Mouse (Mus musculus) neural tube, embryonic 13.5 days (tissue): ENCODE measurements around the gene Rtl1. TPM values are rescaled to one million over a fixed set of nuclear protein-coding genes. Genes with fewer than 3 reads are reported as not detected.

Experiments used
- ATAC-seq: fragments of 200-750 bp; cut with Nextera tagmentation; 2 replicates; pipeline ENCODE4 v1.8.0; 2017; ENCODE audit warnings: low read depth, mild to moderate bottlenecking, moderate TSS enrichment, moderate library complexity
- H3K27ac ChIP-seq: fragments of 300-500 bp; sonication (generic); replicated peaks from 2 replicates; pipeline ENCODE4 v1.5.1; 2015; ENCODE audit warnings: moderate library complexity, mild to moderate bottlenecking, inconsistent platforms
- H3K27me3 ChIP-seq: fragments of 300-500 bp; sonication (generic); 2 replicates; pipeline ENCODE4 v1.6.1; 2015; ENCODE audit warnings: mild to moderate bottlenecking, inconsistent platforms
- H3K36me3 ChIP-seq: fragments of 300-500 bp; sonication (generic); 2 replicates; pipeline ENCODE4 v1.6.1; 2015; ENCODE audit warnings: mild to moderate bottlenecking, inconsistent platforms
- H3K4me1 ChIP-seq: fragments of 300-500 bp; sonication (generic); replicated peaks from 2 replicates; pipeline ENCODE4 v1.6.1; 2015; ENCODE audit warnings: inconsistent platforms
- H3K4me2 ChIP-seq: fragments of 300-500 bp; sonication (generic); 2 replicates; pipeline ENCODE4 v1.6.1; 2015; ENCODE audit warnings: inconsistent platforms, mild to moderate bottlenecking, moderate library complexity
- H3K4me3 ChIP-seq: fragments of 300-500 bp; sonication (generic); 2 replicates; pipeline ENCODE4 v1.5.1; 2015; ENCODE audit warnings: mild to moderate bottlenecking, inconsistent platforms
- H3K9ac ChIP-seq: fragments of 300-500 bp; sonication (generic); 2 replicates; pipeline ENCODE4 v1.6.1; 2015; ENCODE audit warnings: moderate library complexity, mild to moderate bottlenecking, inconsistent platforms
- H3K9me3 ChIP-seq: fragments of 300-500 bp; sonication (generic); 2 replicates; pipeline ENCODE4 v1.6.1; 2016; ENCODE audit warnings: inconsistent platforms
- WGBS: fragments of 180-500 bp; shearing (Covaris S2); methylation state at CpG from one replicate; pipeline ENCODE4 v1.1.7; 2015; 5-methylcytosine and 5-hydroxymethylcytosine counted together
- polyA plus RNA-seq: library from polyadenylated mRNA; unstranded; fragments of >200 nt; fragmentation: Nextera tagmentation; extraction: Ambion mirVana; gene quantifications from 2 replicates; pipeline ENCODE4 v1.2.1, GENCODE M21; 2015

Rtl1 gene
- polyA plus RNA-seq, 1 experiment from 2014 or later, result 1.5 TPM

DNA sequence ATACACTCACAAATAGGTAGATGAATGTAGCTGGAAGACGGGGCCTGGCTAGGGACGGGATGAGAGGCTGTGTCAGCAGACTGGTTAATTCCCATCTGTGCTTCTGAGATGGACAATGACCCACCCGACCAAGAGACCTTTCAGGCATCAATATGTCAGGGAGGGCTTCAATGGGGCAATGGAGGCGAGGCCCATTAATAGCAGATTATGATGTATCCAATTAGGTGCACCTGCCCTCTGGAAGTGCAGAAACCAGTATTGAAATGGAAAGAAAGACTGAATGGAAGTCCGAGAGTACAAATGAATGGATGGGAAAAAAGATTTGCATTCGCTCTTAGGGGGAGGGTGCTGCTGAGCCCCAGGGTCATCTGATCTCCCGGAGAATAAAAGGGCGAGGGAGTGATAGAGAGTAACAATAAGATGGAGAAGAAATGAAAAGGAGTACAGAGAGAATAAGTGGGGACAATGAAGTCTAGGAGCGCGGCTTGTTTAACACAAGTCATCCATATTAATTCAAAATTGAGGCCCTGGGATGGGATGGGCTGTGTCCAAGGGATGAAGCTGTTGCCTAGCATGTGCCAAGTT is 39.9 kb downstream of the Rtl1 start:
- Histone ChIP-seq H3K27me3 (no peaks in the 10 kb centered on the region), H3K27ac (peak overlapping the region; percentile 35; the same call in 1 of the 2 replicates)
- ATAC-seq, result no peak

DNA sequence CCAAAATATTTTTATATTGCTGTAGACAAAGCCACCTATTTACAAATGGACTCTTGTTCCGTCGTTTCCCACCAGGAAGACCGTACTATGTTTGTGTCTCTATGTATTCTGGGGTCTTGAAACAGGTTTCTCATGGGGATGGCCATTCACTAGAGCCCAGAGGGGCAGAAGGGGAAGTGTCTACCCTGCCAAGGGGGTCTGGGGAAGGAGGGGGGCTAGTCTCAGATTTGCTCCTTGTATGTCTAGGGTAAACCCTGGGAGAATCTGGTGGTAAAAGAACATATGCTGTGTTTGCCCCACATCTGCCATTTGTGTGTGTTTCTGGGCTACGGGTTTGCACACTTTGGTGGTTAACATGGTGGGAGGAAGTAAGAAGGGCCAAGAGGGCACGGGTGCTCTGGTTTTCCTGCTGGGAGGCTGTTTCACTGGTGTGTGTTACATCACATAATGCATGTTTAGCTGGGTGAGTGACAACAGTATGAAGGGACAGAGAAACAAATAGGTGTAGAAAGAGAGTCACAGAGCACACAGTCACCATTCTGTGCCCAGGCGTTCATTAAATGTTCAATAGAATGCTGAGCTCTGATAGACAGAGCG is 41.1 kb downstream of the Rtl1 start:
- no peak for ATAC-seq
- H3K4me3 ChIP-seq, result no peak overlapping the region
- peaks cover 90% of the 10 kb centered on the region for H3K36me3 ChIP-seq
- WGBS, result 67% methylated on average over 7 of the region's 7 CpGs
- H3K9me3 ChIP-seq, result no peaks in the 10 kb centered on the region
- no peak overlapping the region for H3K9ac ChIP-seq
- peaks cover 59% of the 10 kb centered on the region for H3K4me1 ChIP-seq
- 0 out of 2 replicates have a peak overlapping the region, but pooled peaks have one; percentile 10 for H3K27ac ChIP-seq
- no peak overlapping the region for H3K4me2 ChIP-seq
- no peaks in the 10 kb centered on the region for H3K27me3 ChIP-seq

More for the DNA sequence above, 39.9 kb downstream of the Rtl1 start:
- 32% methylated on average over 10 of the region's 10 CpGs for WGBS
- peaks cover 90% of the 10 kb centered on the region for H3K36me3 ChIP-seq
- H3K9me3 ChIP-seq, result no peaks in the 10 kb centered on the region
- H3K4me1 ChIP-seq, result peaks cover 59% of the 10 kb centered on the region
- H3K9ac ChIP-seq, result no peak overlapping the region
- no peak overlapping the region for H3K4me2 ChIP-seq
- no peak overlapping the region for H3K4me3 ChIP-seq

DNA sequence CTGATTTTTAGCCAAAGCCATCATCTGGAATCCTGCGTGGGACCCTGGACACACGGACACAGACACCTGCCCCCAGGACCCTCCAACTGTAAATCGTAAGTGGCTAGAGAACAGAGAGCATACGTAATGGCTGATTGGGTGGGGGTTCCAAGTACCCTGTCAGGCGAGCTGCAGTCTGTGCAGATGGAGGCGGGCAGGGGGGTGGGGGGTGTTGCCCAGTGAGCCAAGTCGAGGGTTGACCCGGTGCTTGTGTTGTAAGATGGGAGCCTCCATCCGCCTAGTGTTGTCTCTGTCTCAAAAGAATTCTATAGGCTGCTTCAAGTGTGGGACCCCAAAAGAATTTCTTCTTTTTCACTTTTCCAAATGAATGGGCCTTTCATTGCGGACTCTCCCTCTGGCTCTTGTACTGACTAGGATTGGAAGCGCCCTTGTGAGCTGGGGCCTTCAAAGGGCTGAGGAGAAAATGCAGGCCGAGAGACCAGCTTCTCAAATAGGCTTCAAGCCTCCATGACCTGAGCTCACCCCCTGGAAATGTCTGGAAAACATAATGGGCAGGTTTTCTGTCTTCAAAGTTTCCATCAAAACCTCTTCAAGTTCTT is 41.8 kb downstream of the Rtl1 start:
- H3K4me1 ChIP-seq, result peaks cover 59% of the 10 kb centered on the region
- H3K27ac ChIP-seq, result 0 out of 2 replicates have a peak overlapping the region, but pooled peaks have one; percentile 11
- H3K27me3 ChIP-seq, result no peaks in the 10 kb centered on the region
- peaks cover 90% of the 10 kb centered on the region for H3K36me3 ChIP-seq
- no peak overlapping the region for H3K9ac ChIP-seq
- H3K4me2 ChIP-seq, result no peak overlapping the region
- 34% methylated on average over 12 of the region's 12 CpGs for WGBS
- no peak overlapping the region for H3K4me3 ChIP-seq
- ATAC-seq, result peak; percentile 54
- H3K9me3 ChIP-seq, result no peaks in the 10 kb centered on the region

DNA sequence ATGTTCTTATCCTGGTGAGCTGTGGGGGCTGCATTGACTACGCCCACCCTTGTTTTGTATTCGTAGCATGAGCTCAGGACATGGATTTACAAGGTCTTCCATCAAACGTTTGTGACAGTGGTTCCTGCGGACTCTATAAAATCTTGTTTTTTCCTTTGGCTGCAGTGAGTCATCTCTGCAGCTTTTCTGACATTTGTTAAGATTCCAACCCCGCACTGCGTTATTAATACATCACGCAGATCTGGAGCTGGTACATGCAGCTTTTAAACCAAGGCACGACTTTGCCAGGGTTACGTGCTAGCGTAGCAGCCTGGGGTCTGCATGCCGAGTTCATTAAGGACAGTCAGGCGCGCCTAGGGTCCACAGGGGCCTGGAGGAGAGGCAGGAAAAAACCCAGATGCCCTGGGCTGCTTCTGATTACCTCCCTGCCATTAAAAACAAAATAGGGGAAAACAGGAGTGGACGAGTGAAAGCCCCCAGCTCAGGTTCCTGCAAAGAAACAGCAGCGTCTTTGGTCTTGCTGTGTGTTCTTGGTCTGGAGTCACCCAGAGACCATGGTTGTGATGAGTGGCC is 44.2 kb downstream of the Rtl1 start:
- Histone ChIP-seq H3K27ac (no peak overlapping the region), H3K4me2 (no peak overlapping the region), H3K9ac (no peak overlapping the region), H3K4me1 (peaks cover 51% of the 10 kb centered on the region), H3K9me3 (no peaks in the 10 kb centered on the region), H3K36me3 (peaks cover 98% of the 10 kb centered on the region), H3K4me3 (no peak overlapping the region), H3K27me3 (no peaks in the 10 kb centered on the region)
- WGBS, result 55% methylated on average over 15 of the region's 15 CpGs
- no peak for ATAC-seq

DNA sequence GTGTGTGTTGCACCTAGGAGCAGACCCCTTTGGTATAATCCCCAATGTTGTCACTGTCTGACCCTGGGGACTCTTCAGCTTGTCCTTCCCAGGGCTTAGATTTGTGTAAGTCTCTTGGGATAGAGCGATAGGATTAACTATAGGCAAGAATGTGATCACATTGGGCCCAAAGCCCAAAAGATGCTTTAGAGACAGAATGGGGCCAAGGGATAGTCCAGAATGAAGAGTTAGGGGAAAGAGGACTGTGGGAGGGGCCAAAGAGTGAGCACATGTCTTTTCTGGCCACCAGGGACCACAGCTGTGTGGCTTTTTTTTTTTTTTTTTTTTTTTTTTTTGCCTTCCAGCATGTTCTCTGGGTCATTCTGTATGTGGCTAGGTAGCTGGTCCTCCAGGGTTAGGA is 46.6 kb downstream of the Rtl1 start:
- no peak for ATAC-seq
- peaks cover 97% of the 10 kb centered on the region for H3K36me3 ChIP-seq
- no peak overlapping the region for H3K9ac ChIP-seq

DNA sequence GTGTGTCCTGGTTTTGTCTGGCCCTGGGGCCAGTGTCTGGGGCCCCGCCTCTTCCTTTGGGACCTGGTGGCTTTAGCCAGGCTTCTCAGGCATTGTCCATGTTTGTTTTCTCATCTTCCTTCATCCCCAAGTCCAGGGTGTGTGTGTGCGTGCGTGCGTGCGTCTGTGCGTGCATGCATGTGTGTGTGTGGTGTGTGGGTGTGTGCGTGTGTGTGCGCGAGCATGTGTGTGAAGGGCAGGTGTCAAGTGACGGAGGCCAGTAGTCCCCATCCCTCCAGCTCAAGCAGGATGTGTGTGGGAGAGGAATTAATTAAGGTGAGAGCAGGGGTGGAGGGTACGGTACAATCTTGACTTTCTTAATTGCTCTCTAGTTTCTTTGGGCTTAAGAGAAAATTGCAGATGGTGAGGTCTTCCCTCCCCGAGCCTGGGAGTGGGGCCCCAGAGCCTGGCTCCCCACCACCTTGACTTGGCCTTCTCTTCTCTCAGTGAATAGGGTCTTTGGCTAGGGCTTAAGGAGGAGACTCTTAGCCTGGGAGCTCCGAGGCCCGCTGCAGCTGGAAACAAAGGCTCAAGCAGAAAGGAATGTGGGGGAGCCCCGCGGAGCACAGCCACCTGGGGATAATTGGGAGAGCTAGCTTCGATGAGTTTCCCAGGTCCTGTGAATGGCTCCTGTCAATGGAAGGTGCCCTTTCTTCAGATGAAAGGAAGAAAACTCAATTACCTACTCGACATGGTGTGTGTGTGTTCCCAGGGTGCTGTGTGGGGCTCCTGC is 47.2 kb downstream of the Rtl1 start:
- Histone ChIP-seq H3K27me3 (no peaks in the 10 kb centered on the region), H3K27ac (no peak overlapping the region), H3K4me2 (no peak overlapping the region), H3K4me1 (peaks cover 25% of the 10 kb centered on the region), H3K4me3 (no peak overlapping the region), H3K9me3 (no peaks in the 10 kb centered on the region), H3K9ac (no peak overlapping the region), H3K36me3 (peaks cover 96% of the 10 kb centered on the region)
- no peak for ATAC-seq
- 53% methylated on average over 18 of the region's 18 CpGs for WGBS

More for the DNA sequence above, 46.6 kb downstream of the Rtl1 start:
- Histone ChIP-seq H3K27me3 (no peaks in the 10 kb centered on the region), H3K4me1 (peaks cover 31% of the 10 kb centered on the region), H3K27ac (no peak overlapping the region), H3K4me2 (no peak overlapping the region), H3K9me3 (no peaks in the 10 kb centered on the region), H3K4me3 (no peak overlapping the region)
- 96% methylated on average over 1 of the region's 1 CpGs for WGBS

DNA sequence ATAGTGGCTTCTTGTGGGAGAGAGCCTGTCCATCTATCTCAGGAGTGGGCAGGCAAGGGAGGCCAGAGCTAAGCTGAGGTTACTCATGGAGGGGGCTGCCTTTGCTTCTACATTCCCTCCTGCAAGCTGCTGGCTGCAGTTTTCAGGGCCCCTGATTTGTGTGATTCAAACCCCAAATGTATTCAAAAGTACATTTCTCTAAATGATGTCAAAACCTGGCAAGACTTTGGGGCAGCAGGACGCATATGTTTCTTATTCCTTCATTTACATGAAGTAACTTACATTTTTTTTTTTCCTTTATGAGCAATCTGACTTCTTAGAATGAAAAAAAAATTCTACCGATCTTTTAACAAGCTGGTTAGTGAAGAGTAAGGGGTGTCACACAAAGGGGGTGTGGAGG is 48.4 kb downstream of the Rtl1 start:
- WGBS, result 64% methylated on average over 2 of the region's 2 CpGs
- ATAC-seq, result no peak
- peaks cover 96% of the 10 kb centered on the region for H3K36me3 ChIP-seq

DNA sequence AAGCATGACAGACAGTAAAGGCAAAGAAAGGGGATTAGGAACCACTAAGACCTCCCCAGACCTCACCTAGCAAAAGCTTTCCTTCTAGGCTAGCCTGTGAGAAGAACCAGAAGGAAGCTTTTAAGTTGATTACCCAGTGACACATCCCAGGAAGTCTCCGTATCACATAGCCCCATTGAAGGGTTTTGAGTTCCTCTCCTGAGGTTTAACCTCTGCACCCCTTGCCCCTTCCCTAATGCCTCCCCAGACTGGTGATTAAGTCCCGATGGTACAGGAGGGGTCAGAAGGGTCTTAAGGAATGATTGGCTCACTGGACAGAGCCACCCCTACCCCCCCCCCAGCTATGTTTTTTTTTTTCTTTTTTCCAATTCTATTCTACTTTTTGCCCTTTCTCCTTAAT is 53.0 kb downstream of the Rtl1 start:
- WGBS, result 64% methylated on average over 2 of the region's 2 CpGs
- Histone ChIP-seq H3K4me2 (no peak overlapping the region), H3K4me1 (peaks cover 14% of the 10 kb centered on the region; the same call in 1 of the 2 replicates), H3K27me3 (no peaks in the 10 kb centered on the region), H3K27ac (no peak overlapping the region), H3K4me3 (no peak overlapping the region), H3K36me3 (peaks cover 69% of the 10 kb centered on the region), H3K9ac (no peak overlapping the region), H3K9me3 (peaks cover 7% of the 10 kb centered on the region)
- no peak for ATAC-seq

More for the DNA sequence above, 48.4 kb downstream of the Rtl1 start:
- no peak overlapping the region for H3K4me3 ChIP-seq
- H3K27ac ChIP-seq, result no peak overlapping the region
- no peaks in the 10 kb centered on the region for H3K9me3 ChIP-seq
- H3K4me1 ChIP-seq, result peaks cover 22% of the 10 kb centered on the region
- H3K4me2 ChIP-seq, result no peak overlapping the region
- no peak overlapping the region for H3K9ac ChIP-seq
- H3K27me3 ChIP-seq, result no peaks in the 10 kb centered on the region

DNA sequence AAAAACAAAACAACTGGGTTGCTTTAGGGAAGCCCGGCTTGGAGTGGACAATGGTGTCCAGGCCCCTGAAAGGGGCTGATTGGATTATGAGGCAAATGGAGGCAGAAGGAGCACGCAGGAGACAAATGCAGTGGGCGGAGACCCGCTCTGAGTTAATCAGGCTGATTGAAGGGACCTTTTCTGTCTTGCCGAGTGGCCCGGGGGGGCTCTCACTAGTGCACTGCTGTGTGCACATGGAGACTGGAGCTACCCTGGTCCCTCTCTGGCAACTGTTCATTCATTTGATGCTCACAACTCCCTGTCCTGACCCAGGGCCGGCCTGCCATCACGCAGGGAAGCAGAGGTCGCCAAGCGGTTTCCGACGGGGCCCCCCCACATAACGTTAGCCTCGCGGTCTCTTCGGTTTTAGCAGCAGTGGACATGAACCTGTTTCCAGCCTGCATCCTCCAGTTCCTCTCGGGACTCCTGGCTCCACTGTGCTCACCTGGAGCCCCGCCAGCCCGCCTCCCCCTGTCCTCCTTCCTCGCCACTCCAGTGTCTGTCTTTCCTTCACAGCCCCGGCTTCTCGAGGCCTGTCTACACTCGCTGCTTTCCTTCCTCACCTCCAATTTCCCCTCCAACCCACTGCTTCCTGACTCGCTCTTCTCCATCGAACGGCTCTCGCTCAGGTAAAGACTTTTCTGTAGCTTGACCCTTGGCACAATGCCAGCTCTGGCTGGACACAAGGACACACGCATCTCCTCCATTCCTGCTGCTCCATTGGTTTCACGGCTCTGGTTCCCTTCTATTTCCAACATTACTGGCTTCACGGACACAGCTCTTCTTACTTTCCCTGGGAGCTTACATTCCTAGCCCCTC is 54.0 kb downstream of the Rtl1 start:
- no peak for ATAC-seq
- Histone ChIP-seq H3K27ac (no peak overlapping the region), H3K4me3 (no peak overlapping the region), H3K4me2 (no peak overlapping the region), H3K27me3 (no peaks in the 10 kb centered on the region), H3K9me3 (peaks cover 16% of the 10 kb centered on the region), H3K36me3 (peaks cover 60% of the 10 kb centered on the region), H3K4me1 (peaks cover 14% of the 10 kb centered on the region; the same call in 1 of the 2 replicates), H3K9ac (no peak overlapping the region)
- 60% methylated on average over 30 of the region's 30 CpGs for WGBS

DNA sequence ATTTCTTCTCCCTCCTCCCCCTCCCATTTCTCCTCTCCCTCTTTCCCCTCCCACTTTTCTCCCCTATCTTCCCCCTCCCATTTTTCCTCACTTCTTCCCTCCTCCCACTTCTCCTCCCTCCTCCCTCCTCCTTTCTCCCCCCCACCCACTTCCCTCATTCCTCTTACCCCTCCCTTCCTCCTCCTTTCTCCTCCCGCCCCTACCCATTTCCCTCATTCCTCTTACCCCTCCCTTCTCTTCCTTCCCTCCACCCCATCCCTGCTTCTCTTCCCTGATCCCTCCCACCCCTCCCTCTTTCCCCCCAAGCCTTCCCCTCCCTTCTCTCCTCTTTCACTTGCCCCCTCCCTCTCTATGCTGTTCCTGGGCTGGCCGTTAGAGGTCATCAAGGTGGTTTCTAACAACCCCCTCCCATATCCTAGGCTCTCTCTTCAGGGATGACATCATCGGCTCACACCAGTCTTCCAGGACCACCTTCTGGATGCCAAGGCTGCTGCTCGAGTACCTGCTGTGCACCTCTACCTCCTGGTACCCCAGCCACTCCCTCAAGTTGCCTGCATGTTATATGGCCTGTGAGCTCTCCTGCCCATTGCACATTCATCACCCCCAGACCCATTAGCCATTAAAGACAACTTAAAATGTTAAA is 56.7 kb downstream of the Rtl1 start:
- peak overlapping the region; percentile 8; the same call in 1 of the 2 replicates for H3K4me3 ChIP-seq
- 87% methylated on average over 4 of the region's 4 CpGs for WGBS
- H3K4me1 ChIP-seq, result peaks cover 16% of the 10 kb centered on the region; the same call in 1 of the 2 replicates
- H3K27me3 ChIP-seq, result no peaks in the 10 kb centered on the region
- H3K4me2 ChIP-seq, result peak overlapping the region; percentile 27; the same call in 1 of the 2 replicates
- peaks cover 35% of the 10 kb centered on the region for H3K36me3 ChIP-seq
- no peak overlapping the region for H3K27ac ChIP-seq
- H3K9ac ChIP-seq, result no peak overlapping the region
- ATAC-seq, result no peak
- H3K9me3 ChIP-seq, result peaks cover 35% of the 10 kb centered on the region
